Mouse (Mus musculus) heart, adult 11 months (tissue): ENCODE results near the gene Aspg.
A peak's percentile ranks its signal among the peaks of the same experiment; 100 is the strongest.

Experiments
- DNase-seq: peaks from one replicate; pipeline ENCODE4 v3.0.0; 2022

Aspg gene

DNA sequence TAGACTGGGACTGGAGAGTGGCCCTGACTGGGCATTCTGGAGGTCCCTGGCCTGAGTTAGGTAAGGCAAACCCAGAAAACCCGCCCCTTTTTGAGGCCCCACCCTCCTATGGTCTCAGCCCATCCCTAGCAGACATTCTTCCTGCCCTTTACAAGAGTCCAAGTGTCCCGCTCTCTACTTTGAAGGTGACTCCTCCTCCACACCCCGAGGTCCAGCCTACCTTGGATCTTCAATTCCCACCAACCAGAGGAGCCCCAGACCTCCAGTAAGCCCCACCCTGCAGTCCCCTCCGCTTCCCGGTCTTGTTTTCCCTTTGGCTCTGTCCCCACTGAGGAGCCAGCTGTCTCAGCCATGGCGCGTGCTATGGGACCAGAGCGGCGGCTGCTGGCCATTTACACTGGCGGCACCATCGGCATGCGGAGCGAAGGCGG lies at the start of gene Aspg:
Gene Aspg, plus strand, starts transcription at position 139 of the 431 bp plus-strand sequence.
- DNase-seq = peak; percentile 93

DNA sequence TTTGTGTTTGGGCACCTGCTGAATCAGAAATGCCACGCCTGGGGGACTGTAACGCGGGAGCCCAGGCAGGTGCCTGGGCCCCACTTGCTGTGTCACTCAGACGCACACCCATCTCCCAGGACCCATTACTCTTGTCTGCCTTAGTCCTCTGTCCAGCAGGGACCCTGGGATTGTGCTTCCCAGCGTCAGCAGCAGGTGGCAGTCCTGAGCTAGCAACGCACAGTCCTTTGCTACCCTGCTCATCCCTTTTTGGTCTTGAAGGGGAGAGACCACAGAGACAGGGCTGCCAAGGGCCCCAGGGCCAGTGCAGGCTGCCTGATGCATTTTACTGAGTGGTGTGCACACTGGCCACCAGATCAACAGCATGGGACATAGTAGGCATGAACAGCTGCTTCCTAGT lies 28.8 kb upstream of the Aspg start:
- DNase-seq = peak; percentile 92

DNA sequence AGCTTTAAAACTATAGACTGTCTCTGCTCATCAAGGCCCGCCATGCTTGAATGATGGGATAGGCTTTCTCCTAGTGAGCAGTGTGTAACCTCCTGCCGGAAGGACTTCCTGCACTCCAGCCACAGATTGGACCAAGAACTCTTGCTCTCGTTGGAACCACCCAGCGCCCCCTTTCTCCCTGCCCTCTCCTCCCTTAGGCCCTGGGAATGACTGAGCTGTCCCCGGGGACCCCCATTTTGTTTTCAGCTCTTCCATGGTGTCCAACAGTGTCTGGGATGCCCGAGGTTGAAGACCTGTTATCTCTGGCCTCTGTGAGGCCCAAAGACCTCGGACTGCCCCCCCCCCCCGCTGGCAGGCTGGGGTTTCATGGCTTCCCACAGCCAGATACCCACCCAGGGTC lies 26.6 kb upstream of the Aspg start:
- DNase-seq = peak; percentile 91

DNA sequence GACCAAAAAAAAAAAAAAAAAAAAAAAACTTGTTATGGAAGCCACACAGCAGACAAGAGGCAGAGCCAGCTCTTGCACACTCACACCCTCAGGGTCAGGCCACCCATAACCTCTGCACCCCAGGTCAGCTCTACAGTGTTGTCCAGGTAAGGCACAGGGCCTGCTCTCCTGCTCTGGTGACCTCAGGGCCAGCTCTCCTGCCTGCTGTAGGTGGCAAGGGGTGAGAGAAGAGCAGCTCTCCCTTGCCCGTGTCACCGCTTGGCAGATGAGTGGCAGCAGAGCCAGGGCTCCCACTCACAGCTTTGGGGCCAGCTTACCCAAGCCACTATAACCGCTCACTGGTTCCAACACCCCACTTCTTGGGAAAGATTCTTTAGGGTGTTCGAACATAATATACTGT lies 25.6 kb upstream of the Aspg start:
- peak; percentile 74 for DNase-seq

DNA sequence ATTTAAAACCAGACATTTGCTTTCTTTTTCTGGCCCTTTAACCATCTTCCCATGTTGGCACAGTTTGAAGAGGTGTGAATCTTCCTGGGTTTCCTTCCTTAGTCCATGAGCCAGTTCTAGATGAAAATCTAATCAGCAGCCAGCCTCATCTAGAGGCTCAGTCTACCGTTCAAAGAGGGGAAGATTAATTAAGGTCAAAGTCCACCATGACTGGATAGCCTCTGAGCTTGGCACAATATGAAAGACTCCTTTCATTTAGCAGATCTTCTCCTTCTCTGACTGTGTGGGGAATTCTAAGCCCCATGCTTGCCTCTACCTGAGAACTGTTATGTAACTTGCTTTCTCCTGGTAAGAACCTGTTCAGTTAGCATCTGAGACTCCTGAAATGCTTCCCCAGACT lies 24.2 kb upstream of the Aspg start:
- no peak for DNase-seq

DNA sequence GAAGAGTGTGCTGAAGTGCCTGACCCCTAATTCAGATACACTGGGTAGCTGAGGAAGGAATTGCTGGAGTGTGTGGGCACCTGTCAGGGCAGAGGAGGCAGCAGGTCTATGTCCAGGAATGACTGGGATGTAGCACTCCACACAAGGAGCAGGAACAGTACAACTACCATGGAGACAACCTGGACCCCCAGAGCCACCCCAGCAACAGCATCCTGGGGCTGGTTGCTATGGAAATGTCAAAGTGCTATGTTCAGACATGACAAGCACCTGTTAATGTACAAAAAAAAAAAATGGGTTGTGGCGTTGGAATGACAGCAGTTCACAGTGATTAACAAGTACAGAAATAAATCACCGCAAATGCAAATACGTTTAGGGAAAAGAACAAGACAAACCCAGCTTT lies 20.2 kb upstream of the Aspg start:
- no peak for DNase-seq

DNA sequence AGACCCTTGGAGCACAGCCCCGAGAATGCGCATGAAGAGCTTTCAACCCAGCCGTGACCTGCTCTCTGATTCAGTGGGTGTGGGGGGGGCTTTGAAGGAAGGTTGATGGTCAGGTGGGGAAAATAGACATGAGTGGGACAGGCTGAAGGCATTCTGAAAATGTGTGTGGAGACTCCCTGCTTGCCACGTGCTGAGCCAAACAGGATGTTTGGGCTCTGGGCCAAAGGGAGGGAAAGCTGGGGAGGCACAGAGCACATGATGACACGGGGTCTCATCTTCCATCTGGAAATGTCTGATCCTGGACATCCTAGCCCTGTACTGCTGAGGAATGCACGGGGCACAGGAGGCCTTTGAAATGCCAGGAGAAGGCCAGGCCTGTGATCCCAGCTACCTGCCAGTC lies 19.8 kb upstream of the Aspg start:
- DNase-seq = no peak

DNA sequence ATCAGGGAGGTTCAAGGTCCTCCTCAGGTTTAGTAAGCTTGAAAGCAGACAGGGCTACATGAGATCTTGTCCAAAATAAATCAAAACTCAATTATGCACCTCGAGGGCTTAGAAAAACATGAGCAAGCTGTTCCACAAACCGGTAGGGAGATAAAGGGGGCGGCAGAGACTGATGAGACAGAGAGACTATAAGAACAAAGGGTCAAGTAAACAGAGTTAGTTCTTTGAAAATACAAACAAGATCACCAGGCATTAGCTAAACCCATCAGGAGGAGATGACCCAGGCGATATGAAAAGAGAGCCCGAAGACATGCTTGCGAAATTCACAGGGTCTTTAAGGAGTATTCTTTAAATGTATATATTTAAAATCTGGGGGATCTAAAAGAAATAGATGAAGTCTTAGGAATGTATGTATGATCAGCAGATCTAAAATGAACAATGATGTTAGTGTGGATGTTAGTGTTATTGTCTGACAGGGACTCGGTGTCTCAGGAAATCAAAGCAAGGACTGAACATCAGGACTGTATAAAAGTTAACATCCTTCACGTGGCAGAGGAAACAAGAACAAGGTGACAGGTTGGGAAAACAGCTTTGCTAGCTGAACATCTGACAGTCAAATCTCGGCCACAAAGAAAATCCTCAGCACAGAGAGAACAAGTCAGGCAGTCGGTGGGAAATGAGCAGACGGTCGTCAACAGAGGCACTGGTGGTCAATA lies 17.7 kb upstream of the Aspg start:
- no peak for DNase-seq

DNA sequence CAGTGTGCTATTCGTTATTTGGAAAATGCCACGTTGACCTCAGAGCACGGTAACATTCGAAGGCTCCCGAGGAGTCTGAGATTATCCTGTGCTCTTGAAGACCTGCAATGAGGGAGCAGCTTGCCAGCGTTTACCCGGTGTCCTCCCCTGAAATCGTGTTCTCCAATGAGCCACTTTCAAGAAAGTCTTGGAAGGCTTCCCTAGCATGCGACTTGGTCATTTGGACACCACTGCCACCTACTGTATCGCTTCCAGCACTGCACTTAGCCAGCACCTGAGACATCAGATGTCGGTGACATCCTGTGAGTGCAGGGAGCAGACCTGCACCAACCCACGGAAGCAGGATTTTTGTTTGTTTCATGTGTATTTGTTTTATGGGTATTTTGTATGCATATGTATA lies 15.4 kb upstream of the Aspg start:
- DNase-seq = peak; percentile 94

DNA sequence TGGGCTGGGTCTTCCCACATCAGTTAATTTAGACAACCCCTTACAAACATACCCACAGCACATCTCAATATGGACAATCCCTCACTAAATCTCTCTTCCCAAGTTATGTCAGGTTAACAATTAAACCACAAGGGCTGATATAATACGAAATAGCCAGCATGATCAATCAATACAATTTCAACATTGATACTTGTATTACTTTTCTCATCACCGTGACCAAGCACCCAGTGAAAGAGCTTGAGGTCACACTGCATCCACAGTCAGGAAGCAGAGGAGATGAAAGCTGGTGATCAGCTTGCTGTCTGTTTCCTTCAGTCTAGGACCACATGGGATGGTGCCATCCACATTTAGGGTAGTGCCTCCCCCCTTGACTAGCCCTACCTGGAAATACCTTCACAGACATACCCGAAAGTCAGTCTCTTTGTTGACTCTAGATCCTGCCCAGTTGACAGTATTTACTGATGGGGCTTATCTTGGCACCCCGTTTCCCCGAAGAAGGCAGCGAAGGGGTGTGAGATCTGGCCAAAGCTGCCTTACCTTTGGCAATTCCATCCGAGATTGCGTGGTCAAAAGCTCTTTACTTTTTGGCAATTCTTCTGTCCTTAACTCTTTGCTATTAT lies 12.1 kb upstream of the Aspg start:
- no peak for DNase-seq

DNA sequence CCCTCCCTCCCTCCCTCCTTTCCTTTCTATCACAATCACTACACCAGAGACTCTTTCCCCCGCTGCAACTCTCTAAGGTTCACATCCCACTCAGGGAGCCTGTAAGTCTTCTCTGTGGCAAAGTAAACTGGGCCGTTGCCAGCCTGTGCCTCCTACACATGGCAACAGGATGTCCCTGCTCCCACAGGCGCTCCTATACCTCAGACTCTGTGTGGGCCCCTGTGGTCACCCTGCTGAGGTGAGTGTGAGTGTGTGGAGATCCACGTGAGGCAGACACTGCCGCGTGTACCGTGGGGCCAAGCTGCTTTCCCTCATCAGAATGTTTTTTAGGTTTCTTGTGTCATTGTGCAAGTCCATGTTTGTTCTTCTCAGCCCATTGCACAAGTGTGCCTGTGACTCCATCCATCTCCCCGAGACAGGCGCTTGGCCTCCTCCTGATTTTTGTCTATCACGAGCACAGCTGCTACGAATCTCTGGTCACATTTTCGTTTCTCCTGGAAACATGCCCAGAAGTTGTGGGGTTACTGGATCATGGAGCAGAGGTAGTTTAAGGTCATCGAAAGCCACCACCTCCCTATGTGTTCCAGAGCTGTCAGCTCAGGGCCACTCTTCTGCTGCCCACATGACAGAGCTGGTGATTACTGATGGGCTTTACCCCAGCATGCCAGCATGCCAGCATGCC lies 10.3 kb upstream of the Aspg start:
- peak; percentile 98 for DNase-seq

DNA sequence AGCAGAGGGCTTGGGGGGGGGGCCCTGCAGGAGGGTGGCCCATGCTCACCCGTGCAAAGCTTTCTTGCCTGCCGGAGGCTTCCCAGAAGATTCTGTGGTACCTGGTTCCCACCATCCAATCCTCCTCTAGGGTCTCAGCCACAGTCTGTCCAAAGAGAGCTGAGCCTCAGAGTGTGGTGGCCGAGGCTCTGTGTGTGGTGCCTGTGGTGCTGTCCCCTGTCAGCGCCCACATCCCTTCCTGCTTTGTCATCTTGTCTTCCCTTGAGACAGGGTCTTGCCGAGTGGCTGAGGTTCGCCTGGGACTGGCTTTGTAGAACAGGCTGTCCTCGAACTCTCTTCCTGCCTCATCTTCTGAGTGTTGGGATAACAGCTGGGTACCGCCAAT lies 9.8 kb upstream of the Aspg start:
- DNase-seq = no peak

DNA sequence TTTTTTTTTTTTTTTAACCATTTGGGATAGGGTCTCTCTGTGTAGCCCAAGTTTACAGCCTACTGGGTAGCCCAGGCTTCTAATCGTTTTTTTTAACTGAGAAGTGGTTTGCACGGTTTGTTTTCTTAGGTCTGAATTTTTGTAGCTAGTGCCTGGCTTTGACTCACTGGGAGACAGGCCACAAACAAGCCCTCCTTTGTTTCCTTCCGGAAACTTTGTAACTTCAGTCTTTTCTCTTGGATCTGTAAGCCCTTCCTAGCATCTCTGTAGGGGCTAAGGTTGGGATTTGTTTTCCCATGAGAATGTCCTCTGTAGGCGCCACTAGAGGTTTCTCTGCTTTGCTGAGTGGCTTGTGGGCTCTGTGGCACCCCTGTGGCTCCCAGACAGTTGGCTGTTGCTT lies 6.4 kb upstream of the Aspg start:
- DNase-seq = no peak

DNA sequence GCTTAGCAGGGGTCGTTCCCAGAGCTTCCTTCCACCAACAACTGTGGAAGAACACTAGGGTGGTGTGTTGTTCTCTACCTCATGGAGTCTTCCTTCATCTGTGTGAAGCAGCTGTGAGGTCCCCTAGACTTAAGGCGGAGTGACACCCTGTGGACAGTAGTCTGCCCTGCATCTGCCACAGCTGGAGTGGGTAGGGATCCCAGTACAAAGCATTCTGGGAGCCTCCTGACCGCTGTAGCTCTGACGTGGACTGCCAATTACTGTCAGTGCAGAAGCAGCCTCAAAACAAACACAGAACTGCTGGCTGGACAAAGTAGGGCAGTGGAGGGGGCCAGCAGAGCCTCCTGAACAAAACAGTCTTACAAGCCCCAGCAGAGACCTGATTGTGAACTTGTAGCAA lies 5.4 kb upstream of the Aspg start:
- peak; percentile 95 for DNase-seq

DNA sequence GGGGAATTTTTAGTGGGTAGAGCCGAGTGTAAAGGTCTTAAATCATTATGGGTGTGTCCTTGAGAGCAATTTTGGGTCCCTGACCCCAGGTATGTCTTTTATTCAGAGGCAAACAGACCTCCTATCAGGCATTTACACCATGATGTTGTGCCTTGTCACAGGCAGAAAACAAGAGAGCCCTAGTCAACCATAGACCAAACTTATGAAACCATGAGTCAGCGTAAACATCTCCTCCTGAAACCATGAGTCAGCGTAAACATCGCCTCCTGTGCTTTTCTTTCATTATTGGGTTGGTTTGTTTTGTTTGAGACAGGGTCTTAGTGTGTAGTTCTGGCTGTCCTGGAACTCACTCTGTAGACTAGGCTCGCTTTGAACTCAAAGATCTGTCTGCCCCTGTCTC lies 3.3 kb upstream of the Aspg start:
- no peak for DNase-seq

DNA sequence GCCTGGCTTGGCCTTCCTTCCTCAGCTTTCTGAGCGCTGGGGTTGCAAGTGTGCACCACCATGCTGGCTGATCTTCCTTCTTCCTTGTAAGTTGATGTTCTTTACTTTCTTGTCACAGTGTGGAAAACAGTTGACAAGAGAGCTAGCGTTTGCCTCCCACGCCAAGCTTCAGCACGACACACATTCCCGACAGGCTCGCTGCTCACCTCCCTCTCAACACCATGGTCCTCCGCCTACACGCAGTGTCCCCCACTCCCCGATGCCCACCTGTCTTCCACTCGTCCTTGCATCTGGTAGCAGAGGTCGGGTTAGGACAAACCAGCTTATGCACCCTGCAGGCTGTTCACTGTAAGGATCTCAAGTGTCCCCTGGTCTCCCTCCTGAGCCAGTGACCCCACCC lies 1.6 kb upstream of the Aspg start:
- DNase-seq = no peak

DNA sequence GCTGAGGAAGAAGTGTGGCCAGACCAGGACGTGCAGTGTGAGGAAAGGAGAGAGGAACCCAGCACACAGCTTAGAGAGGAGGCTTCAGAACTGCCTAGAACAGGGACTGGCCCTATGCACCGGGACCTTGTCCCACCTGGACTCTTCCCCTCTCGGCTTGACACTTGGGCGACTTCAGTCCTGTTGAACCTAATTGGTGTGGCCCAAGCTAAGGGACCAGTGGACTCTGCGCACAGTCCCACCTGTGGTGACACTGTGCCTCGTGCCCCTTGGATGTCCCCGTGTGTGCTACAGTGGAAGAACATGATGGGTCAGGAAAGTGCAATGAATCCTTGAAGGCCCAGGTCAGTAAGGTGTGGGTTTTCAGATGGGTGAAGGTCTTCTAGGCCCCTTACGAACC lies 1.2 kb downstream of the Aspg start:
- DNase-seq = no peak

DNA sequence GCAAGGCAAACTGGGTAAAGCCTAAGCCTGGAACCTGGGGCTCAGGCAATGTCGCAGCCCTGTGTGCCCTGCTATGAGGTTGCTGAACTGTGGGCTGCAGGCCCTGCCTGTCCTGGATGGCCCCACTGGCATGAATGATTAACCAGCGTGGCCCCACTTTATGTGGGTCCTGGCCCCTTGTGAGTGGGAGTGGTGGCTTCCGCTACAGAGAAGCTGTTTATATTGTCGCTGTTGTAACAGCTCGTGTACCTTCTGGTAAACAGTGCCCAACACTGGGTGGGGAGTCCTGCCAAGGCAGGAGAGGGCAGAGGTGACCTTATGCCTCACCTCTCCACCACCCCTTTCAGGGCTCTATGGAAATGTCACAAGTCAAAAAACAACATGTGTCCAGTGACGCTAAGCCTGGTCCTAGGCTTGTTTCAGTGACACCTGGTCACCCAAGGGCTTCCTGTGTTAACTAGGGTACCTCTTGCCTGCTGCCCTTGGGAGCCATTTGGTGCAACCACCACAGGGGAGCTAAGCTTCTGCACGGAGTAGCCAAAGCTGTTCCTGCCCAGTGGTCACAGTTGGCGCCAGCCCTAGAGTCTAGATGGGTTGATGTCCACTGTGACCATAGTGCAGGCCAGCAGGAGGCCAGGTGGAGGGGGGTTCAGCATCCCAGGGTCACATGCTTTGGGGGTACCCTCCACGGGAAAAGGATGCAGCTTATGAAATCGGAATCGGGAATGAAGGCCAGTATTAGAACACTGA lies 2.4 kb downstream of the Aspg start:
- DNase-seq = no peak

DNA sequence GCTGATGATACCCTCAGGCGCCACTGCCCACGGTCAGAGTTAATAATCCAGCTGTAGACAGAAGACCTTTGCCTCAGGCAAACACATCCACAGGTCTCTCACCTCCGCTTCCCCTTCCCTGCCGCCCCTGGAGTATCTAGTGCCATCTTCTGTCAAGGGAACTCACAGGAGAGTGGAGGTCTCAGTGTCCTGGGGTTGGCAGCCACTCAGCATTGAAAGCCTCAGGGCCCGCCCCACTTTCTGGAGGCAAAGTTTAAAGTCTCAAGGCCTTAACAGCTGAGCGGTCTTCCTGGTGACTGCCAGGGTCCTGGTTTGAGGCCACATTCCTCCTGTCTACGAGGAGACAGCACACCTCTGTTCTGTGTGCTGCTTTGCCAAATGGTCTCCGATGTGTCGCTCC lies 3.2 kb downstream of the Aspg start:
- DNase-seq = no peak

DNA sequence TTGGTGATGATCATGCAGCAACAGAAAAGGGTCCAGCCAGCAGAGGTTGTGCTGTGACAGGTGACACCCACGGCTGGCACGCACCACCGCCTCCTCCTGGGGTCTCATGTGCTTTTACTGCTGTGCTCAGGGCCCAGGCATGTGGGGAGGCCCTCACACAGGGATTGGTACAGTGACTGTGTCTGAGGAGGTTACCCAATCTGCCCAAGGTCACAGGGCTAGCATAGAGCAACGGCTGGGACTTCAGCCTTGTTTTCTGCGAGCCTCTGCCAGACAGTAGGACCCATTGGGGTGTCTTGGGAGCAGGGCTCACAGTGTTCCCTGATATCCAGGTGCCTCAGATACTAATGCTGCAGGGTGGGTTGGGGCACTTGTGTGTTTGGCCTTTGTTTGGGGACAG lies 4.8 kb downstream of the Aspg start:
- DNase-seq = no peak

DNA sequence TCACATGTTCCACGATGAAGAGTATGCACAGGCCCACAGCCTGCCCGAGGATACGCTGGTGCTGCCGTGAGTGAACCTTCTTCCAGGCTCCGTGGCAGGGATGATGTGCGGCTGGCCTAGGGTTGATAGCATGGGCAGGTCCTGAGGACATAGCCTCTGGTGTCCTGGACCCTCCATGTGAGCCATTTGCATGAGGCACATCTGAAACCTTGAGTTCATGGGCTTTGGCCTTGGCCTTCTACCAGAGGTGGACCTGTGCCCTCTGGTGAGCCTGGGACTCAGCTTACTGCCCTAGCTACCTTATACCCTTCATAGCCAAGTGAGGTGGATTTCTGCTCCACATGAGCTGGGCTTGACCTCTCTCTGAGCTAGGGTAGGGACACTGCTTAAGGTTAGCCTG lies 5.8 kb downstream of the Aspg start:
- no peak for DNase-seq

DNA sequence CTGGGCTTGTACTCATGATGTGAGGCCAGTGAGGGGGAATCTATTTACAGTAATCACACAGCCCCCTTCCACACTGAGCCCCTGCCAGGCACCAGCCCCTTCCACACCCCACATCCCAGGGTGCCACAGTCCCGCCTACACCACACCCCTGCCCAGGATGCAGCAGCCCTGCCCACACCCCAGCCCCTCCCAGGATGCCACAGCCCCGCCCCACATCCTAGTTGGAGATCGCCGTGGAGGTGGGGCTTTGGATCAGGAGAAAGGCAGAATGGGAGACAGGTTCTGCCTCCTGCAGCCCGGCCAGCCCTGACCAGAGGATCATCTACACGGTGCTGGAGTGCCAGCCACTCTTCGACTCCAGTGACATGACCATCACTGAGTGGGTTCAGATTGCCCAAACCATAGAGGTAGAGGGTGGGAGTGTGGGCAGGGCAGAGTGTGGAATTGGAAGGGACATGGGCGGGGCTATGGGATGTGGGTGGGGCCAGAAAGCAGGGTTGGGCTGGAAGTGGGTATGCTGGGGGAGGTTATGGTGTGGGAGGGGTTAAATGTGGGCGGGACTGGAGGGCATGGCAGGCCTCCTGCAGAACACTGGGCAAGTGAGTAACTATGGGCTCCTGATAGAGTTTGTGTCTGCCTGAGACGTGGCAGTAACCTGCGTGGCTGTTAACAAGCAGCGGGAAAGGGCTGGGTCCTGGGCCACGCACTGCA lies 6.4 kb downstream of the Aspg start:
- no peak for DNase-seq

DNA sequence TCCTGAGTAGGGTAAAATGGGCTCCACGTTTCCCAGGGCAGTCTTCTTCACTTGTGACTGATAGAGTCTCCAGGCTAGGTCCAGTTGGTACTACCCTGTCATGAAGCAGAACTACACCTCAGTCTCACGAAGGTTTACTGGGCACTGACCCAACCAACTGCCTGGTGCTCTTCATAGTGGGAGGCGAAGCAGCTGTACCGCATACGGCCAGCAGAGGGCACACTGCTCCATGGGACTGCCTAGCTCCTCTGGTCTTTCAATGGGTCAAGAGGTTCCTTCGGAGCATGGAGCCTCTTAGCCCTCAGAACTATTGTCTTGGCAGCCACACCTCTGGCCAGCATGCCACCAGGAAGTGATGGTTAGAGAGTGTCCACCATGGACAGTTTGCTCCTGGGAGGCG lies 7.2 kb downstream of the Aspg start:
- DNase-seq = peak; percentile 98
